Mouse (Mus musculus) liver, adult 2 months (tissue): Measurements from ENCODE around the gene Pdia5. TPM values are rescaled to one million over a fixed set of nuclear protein-coding genes. Genes with fewer than 3 reads are reported as not detected.

Experiments used
- DNase-seq: peaks from one replicate; pipeline ENCODE4 v3.0.0-alpha.2; 2011; ENCODE audit warnings: low read depth, low spot score; ENCODE audit errors: extremely low read depth
- H3K27ac ChIP-seq: fragments of 200-500 bp; replicated peaks from 2 replicates; pipeline ENCODE4 v1.5.1; 2012; ENCODE audit warnings: low read depth, mild to moderate bottlenecking, control low read depth, inconsistent platforms, low read length; ENCODE audit not compliant: insufficient read depth
- H3K27me3 ChIP-seq: fragments of 200-500 bp; 2 replicates; pipeline ENCODE4 v1.6.1; 2012; ENCODE audit warnings: mild to moderate bottlenecking, moderate library complexity, low read length, inconsistent platforms; ENCODE audit not compliant: control insufficient read depth, insufficient read depth
- H3K36me3 ChIP-seq: fragments of 200-500 bp; 2 replicates; pipeline ENCODE4 v1.6.1; 2012; ENCODE audit warnings: low read length, inconsistent platforms; ENCODE audit not compliant: control insufficient read depth, insufficient read depth
- H3K4me1 ChIP-seq: fragments of 200-500 bp; 2 replicates; pipeline ENCODE4 v1.6.1; 2011; ENCODE audit warnings: low read length; ENCODE audit not compliant: control insufficient read depth, insufficient read depth
- H3K4me3 ChIP-seq: fragments of 200-500 bp; 2 replicates; pipeline ENCODE4 v1.5.1; 2011; ENCODE audit warnings: low read depth, mild to moderate bottlenecking, control low read depth, low read length, moderate library complexity; ENCODE audit not compliant: insufficient read depth
- H3K79me2 ChIP-seq: fragments of 200-500 bp; 2 replicates; pipeline ENCODE4 v1.6.1; 2012; ENCODE audit warnings: inconsistent platforms, mild to moderate bottlenecking, low read length, moderate library complexity; ENCODE audit not compliant: control insufficient read depth, insufficient read depth
- H3K9ac ChIP-seq: fragments of 200-500 bp; 2 replicates; pipeline ENCODE4 v1.6.1; 2012; ENCODE audit warnings: low read depth, mild to moderate bottlenecking, control low read depth, inconsistent platforms, low read length
- CTCF ChIP-seq: fragments of 200-500 bp; IDR thresholded peaks from 2 replicates; pipeline ENCODE4 v1.5.1; 2011; ENCODE audit warnings: low read depth, low read length, control low read depth
- POLR2A ChIP-seq: fragments of 200-500 bp; IDR thresholded peaks from 2 replicates; pipeline ENCODE4 v1.6.1; 2011; ENCODE audit warnings: low read length, control low read depth; ENCODE audit not compliant: insufficient read depth; ENCODE audit errors: extremely low read depth
- WGBS: fragments of 180-500 bp; shearing (Covaris S2); methylation state at CpG from one replicate; pipeline ENCODE4 v1.1.7; 2018; 5-methylcytosine and 5-hydroxymethylcytosine counted together
- polyA plus RNA-seq: library from polyadenylated mRNA; depleted of rRNA; stranded (reverse); fragments of >200 nt; gene quantifications from 2 replicates; pipeline ENCODE4 v1.2.3, GENCODE M21; 2012; rRNA removed
- total RNA-seq: library from RNA; depleted of rRNA; stranded (reverse); fragments of >200 nt; gene quantifications from 2 replicates; pipeline ENCODE4 v1.2.3, GENCODE M21; 2014; rRNA removed

Gene Pdia5
- 38.1 and 41.7 TPM in 2 replicates for total RNA-seq
- 24.2 and 32.2 TPM in 2 replicates for polyA plus RNA-seq

- peak; percentile 85 for TF ChIP-seq POLR2A
- TF ChIP-seq CTCF: no peak
- Histone ChIP-seq H3K36me3 (no peaks in the 10 kb centered on the region), H3K79me2 (peaks cover 20% of the 10 kb centered on the region; the same call in 1 of the 2 replicates), H3K9ac (peak within 1 kb of the TSS; percentile 97), H3K27me3 (no peaks in the 10 kb centered on the region), H3K27ac (peak within 1 kb of the TSS; percentile 92), H3K4me1 (peaks cover 21% of the 10 kb centered on the region), H3K4me3 (peak within 1 kb of the TSS; percentile 91)
- peak; percentile 87 for DNase-seq
- 1% methylated on average over 66 of the region's 66 CpGs for WGBS
Measured at GRCm38 (mm10) chr16:35490231-35491070, at the start of gene Pdia5. TSS of gene Pdia5 (minus strand) at chr16:35490873.

GRCm38 (mm10) chr16:35539041-35539440, 48.4 kb upstream of the Pdia5 start:
- Histone ChIP-seq H3K9ac (no peak overlapping the region), H3K27me3 (peaks cover 24% of the 10 kb centered on the region), H3K4me1 (no peaks in the 10 kb centered on the region), H3K36me3 (no peaks in the 10 kb centered on the region), H3K79me2 (no peaks in the 10 kb centered on the region), H3K27ac (no peak overlapping the region), H3K4me3 (no peak overlapping the region)
- no peak for TF ChIP-seq CTCF
- TF ChIP-seq POLR2A: no peak
- no peak for DNase-seq
- WGBS: 60% methylated on average over 10 of the region's 10 CpGs

DNA sequence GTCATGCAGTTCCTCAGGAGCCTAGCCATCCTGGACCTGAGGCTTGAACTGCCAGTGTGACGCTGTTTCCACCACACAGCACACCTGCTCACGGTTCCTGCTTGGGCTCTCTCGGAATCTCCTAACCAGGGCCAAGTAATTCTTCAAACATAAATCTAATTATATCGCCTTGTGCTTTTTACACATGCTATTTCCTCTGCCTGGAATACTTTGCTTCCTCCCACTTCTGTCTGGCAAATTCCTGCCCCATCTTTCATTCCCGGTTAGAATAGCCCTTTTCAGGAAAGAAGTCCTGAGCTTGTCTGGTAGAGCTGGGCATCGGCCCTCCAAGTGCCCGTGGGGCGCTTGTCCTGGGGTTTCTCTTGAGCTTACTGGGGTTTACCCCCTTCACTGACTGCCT, 47.0 kb upstream of the Pdia5 start:
- no peak overlapping the region for H3K27ac ChIP-seq
- WGBS: 77% methylated on average over 8 of the region's 8 CpGs

GRCm38 (mm10) chr16:35534630-35535029, 44.0 kb upstream of the Pdia5 start:
- DNase-seq: no peak
- Histone ChIP-seq H3K9ac (no peak overlapping the region), H3K27me3 (no peaks in the 10 kb centered on the region), H3K79me2 (no peaks in the 10 kb centered on the region), H3K4me3 (no peak overlapping the region), H3K36me3 (no peaks in the 10 kb centered on the region), H3K4me1 (no peaks in the 10 kb centered on the region), H3K27ac (no peak overlapping the region)
- WGBS: 78% methylated on average over 3 of the region's 3 CpGs
- no peak for TF ChIP-seq CTCF
- TF ChIP-seq POLR2A: no peak

More for the DNA sequence above, 47.0 kb upstream of the Pdia5 start:
- H3K36me3 ChIP-seq: no peaks in the 10 kb centered on the region
- DNase-seq: no peak
- H3K4me3 ChIP-seq: no peak overlapping the region
- H3K4me1 ChIP-seq: no peaks in the 10 kb centered on the region
- peaks cover 19% of the 10 kb centered on the region for H3K27me3 ChIP-seq
- no peaks in the 10 kb centered on the region for H3K79me2 ChIP-seq
- no peak overlapping the region for H3K9ac ChIP-seq
- TF ChIP-seq POLR2A (no peak), CTCF (no peak)

DNA sequence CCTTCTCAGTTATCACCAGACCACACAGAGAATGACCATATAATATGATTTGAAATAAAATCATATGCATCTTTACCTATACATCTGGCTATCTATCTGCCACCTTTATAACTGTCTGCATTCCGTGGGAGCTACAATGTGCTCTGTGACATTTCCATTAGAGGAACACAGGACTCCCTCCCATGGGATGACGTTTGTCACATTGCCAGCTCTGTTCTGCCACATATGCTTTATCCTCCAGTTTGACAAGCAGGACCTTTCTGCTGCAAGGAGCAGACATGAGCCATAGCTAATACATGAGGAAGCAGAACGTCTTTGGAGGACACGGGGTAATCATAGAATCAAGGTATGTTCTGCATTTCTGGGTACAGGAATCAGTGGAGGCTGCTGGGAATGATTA, 33.5 kb upstream of the Pdia5 start:
- peaks cover 2% of the 10 kb centered on the region; the same call in 1 of the 2 replicates for H3K4me1 ChIP-seq
- 81% methylated on average over 4 of the region's 4 CpGs for WGBS
- DNase-seq: no peak
- H3K27ac ChIP-seq: no peak overlapping the region
- H3K36me3 ChIP-seq: no peaks in the 10 kb centered on the region
- H3K27me3 ChIP-seq: no peaks in the 10 kb centered on the region
- no peak for TF ChIP-seq CTCF
- TF ChIP-seq POLR2A: no peak
- H3K79me2 ChIP-seq: no peaks in the 10 kb centered on the region
- no peak overlapping the region for H3K9ac ChIP-seq
- H3K4me3 ChIP-seq: no peak overlapping the region

- TF ChIP-seq POLR2A (no peak), CTCF (no peak)
- no peaks in the 10 kb centered on the region for H3K27me3 ChIP-seq
- H3K36me3 ChIP-seq: no peaks in the 10 kb centered on the region
- H3K9ac ChIP-seq: no peak overlapping the region
- H3K4me1 ChIP-seq: peaks cover 9% of the 10 kb centered on the region
- H3K4me3 ChIP-seq: no peak overlapping the region
- no peak overlapping the region for H3K27ac ChIP-seq
- 40% methylated on average over 7 of the region's 7 CpGs for WGBS
- peak; percentile 96 for DNase-seq
- H3K79me2 ChIP-seq: no peaks in the 10 kb centered on the region
Measured at GRCm38 (mm10) chr16:35519245-35519644, 28.6 kb upstream of the Pdia5 start.
